Mouse (Mus musculus): ENCODE measurements around the gene Fat3.

The Fat3 gene

GRCm38 (mm10) chr9:16310305-16310704 is 190.8 kb downstream of the Fat3 start:
- no peak for DNase-seq (ENCODE audit: low spot score in 2 of 2)

GRCm38 (mm10) chr9:16307789-16308188 is 193.3 kb downstream of the Fat3 start:
- DNase-seq (ENCODE audit: low spot score in 2 of 2), result no peak

GRCm38 (mm10) chr9:16306222-16306621 is 194.9 kb downstream of the Fat3 start:
- no peak for DNase-seq (ENCODE audit: low spot score in 2 of 2)

GRCm38 (mm10) chr9:16305396-16306086 is 195.5 kb downstream of the Fat3 start:
- DNase-seq (ENCODE audit: low spot score in 2 of 2), result no peak

GRCm38 (mm10) chr9:16304949-16305348 is 196.1 kb downstream of the Fat3 start:
- DNase-seq (ENCODE audit: low spot score in 2 of 2), result no peak

GRCm38 (mm10) chr9:16302484-16302883 is 198.6 kb downstream of the Fat3 start:
- no peak for DNase-seq (ENCODE audit: low spot score in 2 of 2)

GRCm38 (mm10) chr9:16297935-16298334 is 203.2 kb downstream of the Fat3 start:
- no peak for DNase-seq (ENCODE audit: low spot score in 2 of 2)

GRCm38 (mm10) chr9:16293928-16294806 is 206.9 kb downstream of the Fat3 start:
- no peak for DNase-seq (ENCODE audit: low spot score in 2 of 2)

- DNase-seq (ENCODE audit: low spot score in 2 of 2), result no peak
These were observed 208.6 kb downstream of the Fat3 start for GRCm38 (mm10) chr9:16292492-16292891.

GRCm38 (mm10) chr9:16290911-16291310 is 210.2 kb downstream of the Fat3 start:
- no peak for DNase-seq (ENCODE audit: low spot score in 2 of 2)

GRCm38 (mm10) chr9:16283033-16283432 is 218.1 kb downstream of the Fat3 start:
- DNase-seq (ENCODE audit: low spot score in 2 of 2), result no peak

- DNase-seq (ENCODE audit: low spot score in 2 of 2), result no peak
These were observed 218.7 kb downstream of the Fat3 start for GRCm38 (mm10) chr9:16282291-16282804.

- no peak for DNase-seq (ENCODE audit: low spot score in 2 of 2)
These were observed 225.5 kb downstream of the Fat3 start for GRCm38 (mm10) chr9:16275589-16275988.

- DNase-seq (ENCODE audit: low spot score in 2 of 2), result no peak
These were observed 227.0 kb downstream of the Fat3 start for GRCm38 (mm10) chr9:16274130-16274529.

GRCm38 (mm10) chr9:16272810-16273209 is 228.3 kb downstream of the Fat3 start:
- no peak for DNase-seq (ENCODE audit: low spot score in 2 of 2)

GRCm38 (mm10) chr9:16270768-16271114 is 230.3 kb downstream of the Fat3 start:
- DNase-seq (ENCODE audit: low spot score in 2 of 2), result no peak

- no peak for DNase-seq (ENCODE audit: low spot score in 2 of 2)
These were observed 230.9 kb downstream of the Fat3 start for GRCm38 (mm10) chr9:16270056-16270767.

- no peak for DNase-seq (ENCODE audit: low spot score in 2 of 2)
These were observed 235.6 kb downstream of the Fat3 start for GRCm38 (mm10) chr9:16265519-16265918.

- no peak for DNase-seq (ENCODE audit: low spot score in 2 of 2)
These were observed 243.7 kb downstream of the Fat3 start for GRCm38 (mm10) chr9:16257241-16257840.

GRCm38 (mm10) chr9:16256577-16257207 is 244.4 kb downstream of the Fat3 start:
- no peak for DNase-seq (ENCODE audit: low spot score in 2 of 2)

- no peak for DNase-seq (ENCODE audit: low spot score in 2 of 2)
These were observed 254.3 kb downstream of the Fat3 start for GRCm38 (mm10) chr9:16246741-16247140.

All from natural killer cell, adult 2 months (primary cell).